Comparison of ENCODE assay signal across 15 mouse cellular contexts in genomic region chr4:47638876-47639494, GRCm38 (mm10).
DNase-seq lines count a peak whose midpoint lies in the region; ATAC-seq lines count a peak whose summit lies in the region.
"Had no signal": no experiment of that assay in that cellular context is flagged by ENCODE, and none has a peak within 500 bp of the region (broad histone marks: within the 10 kb centered on the region; RNA-seq: fewer than 3 reads in every experiment).

No protein-coding gene starts in this region.

- H3K36me3 ChIP-seq in heart, embryonic 11.5 days (ENCODE audit: control insufficient read depth, insufficient read depth, low read length), result no peaks in the 10 kb centered on the region

- 57% methylated on average over 10 of the region's 10 CpGs for WGBS in heart, embryonic 11.5 days (ENCODE audit: insufficient replicate concordance)

- no peak overlapping the region; the same call in 1 of the 2 replicates for H3K4me2 ChIP-seq in heart, embryonic 11.5 days

- no peaks in the 10 kb centered on the region for H3K9me3 ChIP-seq in heart, embryonic 11.5 days (replicated peaks; ENCODE audit: control insufficient read depth, low read length)

- DNase-seq in heart, adult 11 months, result peak; percentile 96
- peak; percentile 37 to 54 for DNase-seq in heart, adult 18-20 months
- peak; percentile 40 for DNase-seq in heart, postnatal 25 days (ENCODE audit: low spot score)
- DNase-seq in mesoderm, embryonic 11.5 days (ENCODE audit: low read depth, low spot score), result peak; percentile 8
- DNase-seq in right cerebral cortex, postnatal 25 days, result no peak
- no peak for DNase-seq in testis, postnatal 10 days (ENCODE audit: low spot score)
- no peak for DNase-seq in thymus, postnatal 36 days
- DNase-seq: adrenal gland, adult 2 months; cerebellum, postnatal 14 days; kidney, adult 2 months; liver, postnatal 0 days; right cerebral cortex, postnatal 14 days; thymus, adult 2 months had no signal

- H3K27ac ChIP-seq in heart, embryonic 11.5 days (ENCODE audit: low read depth, low read length), result no peak overlapping the region
- H3K27ac ChIP-seq: left cerebral cortex, adult 2 months had no signal

- no peak overlapping the region for H3K9ac ChIP-seq in heart, embryonic 11.5 days (ENCODE audit: low read depth, low read length)
- H3K9ac ChIP-seq: liver, postnatal 0 days had no signal

- no peaks in the 10 kb centered on the region for H3K27me3 ChIP-seq in heart, embryonic 11.5 days (ENCODE audit: control insufficient read depth, insufficient read depth, low read length)

- H3K4me3 ChIP-seq in heart, embryonic 11.5 days (ENCODE audit: low read depth, low read length), result no peak overlapping the region
- H3K4me3 ChIP-seq: left cerebral cortex, adult 2 months had no signal

- intact Hi-C loops in heart, postnatal 25 days (cut with DNase I), result no loop called here

- H3K4me1 ChIP-seq in heart, embryonic 11.5 days (ENCODE audit: control insufficient read depth, insufficient read depth, low read length), result peaks cover 7% of the 10 kb centered on the region; the same call in 1 of the 2 replicates

- no peak for ATAC-seq in heart, embryonic 11.5 days (replicated peaks; ENCODE audit: insufficient number of reproducible peaks, low FRiP score, low TSS enrichment)
- ATAC-seq: liver, postnatal 0 days had no signal

Comparison
In these comparisons a context has a peak if more than half of its experiments do, and no peak if none do; other contexts are left out.
1. DNase-seq: peak in heart, adult 11 months (single experiment), heart, adult 18-20 months (2 of 2), heart, postnatal 25 days (single experiment) and mesoderm, embryonic 11.5 days (single experiment); none in right cerebral cortex, postnatal 25 days (single experiment), testis, postnatal 10 days (single experiment) and thymus, postnatal 36 days (0 of 2).